Mouse (Mus musculus) megakaryocyte, embryonic 14.5 days (primary cell): ENCODE results near the gene Kif13a. TPM values are rescaled to one million over a fixed set of nuclear protein-coding genes. Genes with fewer than 3 reads are reported as not detected.
A peak's percentile ranks its signal among the peaks of the same experiment; 100 is the strongest.

Source experiments
- H3K27me3 ChIP-seq: replicated peaks from 2 replicates; pipeline ENCODE3; 2012; ENCODE audit warnings: inconsistent platforms
- H3K36me3 ChIP-seq: replicated peaks from 2 replicates; pipeline ENCODE3; 2012; ENCODE audit warnings: low read length, inconsistent platforms, mixed read lengths
- H3K4me1 ChIP-seq: 2 replicates; pipeline ENCODE4 v1.6.1; 2012; ENCODE audit warnings: inconsistent platforms
- H3K4me3 ChIP-seq: replicated peaks from 2 replicates; pipeline ENCODE3; 2012; ENCODE audit warnings: moderate library complexity, mild to moderate bottlenecking, inconsistent platforms
- H3K9me3 ChIP-seq: 2 replicates; pipeline ENCODE4 v1.6.1; 2012; ENCODE audit warnings: inconsistent platforms
- FLI1 ChIP-seq: IDR thresholded peaks from 2 replicates; pipeline ENCODE4 v1.6.1; 2012; ENCODE audit warnings: low read length, inconsistent platforms, mixed read lengths
- GATA1 ChIP-seq: IDR thresholded peaks from 3 replicates; pipeline ENCODE4 v1.6.1; 2012; ENCODE audit warnings: mixed read lengths, low read length, inconsistent platforms, borderline replicate concordance
- polyA plus RNA-seq: library from polyadenylated mRNA; stranded (reverse); fragments of >175 nt; gene quantifications from 2 replicates; pipeline ENCODE4 v1.2.3, GENCODE M21; 2012; ENCODE audit warnings: low replicate concordance; ENCODE audit not compliant: insufficient read depth

The Kif13a gene
- polyA plus RNA-seq, 1 experiment, result 4.7 TPM

GRCm38 (mm10) chr13:46801196-46801595 is 128.5 kb downstream of the Kif13a start:
- TF ChIP-seq FLI1 (no peak), GATA1 (no peak)
- Histone ChIP-seq H3K4me1 (peaks cover 7% of the 10 kb centered on the region), H3K4me3 (no peak overlapping the region), H3K27me3 (no peaks in the 10 kb centered on the region), H3K9me3 (no peaks in the 10 kb centered on the region), H3K36me3 (peaks cover 79% of the 10 kb centered on the region)

GRCm38 (mm10) chr13:46798156-46798555 is 131.5 kb downstream of the Kif13a start:
- no peaks in the 10 kb centered on the region for H3K27me3 ChIP-seq
- H3K36me3 ChIP-seq, result peaks cover 84% of the 10 kb centered on the region
- no peaks in the 10 kb centered on the region for H3K9me3 ChIP-seq
- TF ChIP-seq GATA1 (no peak), FLI1 (no peak)
- peaks cover 9% of the 10 kb centered on the region for H3K4me1 ChIP-seq
- no peak overlapping the region for H3K4me3 ChIP-seq

GRCm38 (mm10) chr13:46796381-46796780 is 133.3 kb downstream of the Kif13a start:
- Histone ChIP-seq H3K4me1 (peaks cover 17% of the 10 kb centered on the region), H3K36me3 (peaks cover 80% of the 10 kb centered on the region), H3K27me3 (no peaks in the 10 kb centered on the region), H3K9me3 (no peaks in the 10 kb centered on the region), H3K4me3 (no peak overlapping the region)
- TF ChIP-seq GATA1, result no peak
- no peak for TF ChIP-seq FLI1

GRCm38 (mm10) chr13:46793824-46794223 is 135.8 kb downstream of the Kif13a start:
- H3K4me1 ChIP-seq, result peaks cover 13% of the 10 kb centered on the region; the same call in 1 of the 2 replicates
- no peak overlapping the region for H3K4me3 ChIP-seq
- no peaks in the 10 kb centered on the region for H3K27me3 ChIP-seq
- peaks cover 78% of the 10 kb centered on the region for H3K36me3 ChIP-seq
- H3K9me3 ChIP-seq, result no peaks in the 10 kb centered on the region
- TF ChIP-seq GATA1 (no peak), FLI1 (no peak)

GRCm38 (mm10) chr13:46788452-46788851 is 141.2 kb downstream of the Kif13a start:
- no peak for TF ChIP-seq FLI1
- no peak for TF ChIP-seq GATA1
- Histone ChIP-seq H3K4me3 (no peak overlapping the region), H3K9me3 (peaks cover 6% of the 10 kb centered on the region), H3K27me3 (no peaks in the 10 kb centered on the region), H3K36me3 (peaks cover 75% of the 10 kb centered on the region), H3K4me1 (peaks cover 29% of the 10 kb centered on the region)

GRCm38 (mm10) chr13:46786836-46787235 is 142.8 kb downstream of the Kif13a start:
- Histone ChIP-seq H3K9me3 (peaks cover 6% of the 10 kb centered on the region), H3K4me3 (no peak overlapping the region), H3K4me1 (peaks cover 17% of the 10 kb centered on the region), H3K36me3 (peaks cover 75% of the 10 kb centered on the region), H3K27me3 (no peaks in the 10 kb centered on the region)
- TF ChIP-seq GATA1 (no peak), FLI1 (no peak)

- H3K36me3 ChIP-seq, result peaks cover 76% of the 10 kb centered on the region
- no peak for TF ChIP-seq GATA1
- no peak for TF ChIP-seq FLI1
- peaks cover 17% of the 10 kb centered on the region for H3K4me1 ChIP-seq
- peak overlapping the region; percentile 33 for H3K4me3 ChIP-seq
- no peaks in the 10 kb centered on the region for H3K27me3 ChIP-seq
- H3K9me3 ChIP-seq, result peaks cover 6% of the 10 kb centered on the region
Observed at GRCm38 (mm10) chr13:46786064-46786561, 143.6 kb downstream of the Kif13a start.

- peaks cover 36% of the 10 kb centered on the region for H3K4me1 ChIP-seq
- TF ChIP-seq FLI1 (no peak), GATA1 (no peak)
Observed at GRCm38 (mm10) chr13:46780379-46780778, 149.3 kb downstream of the Kif13a start.

GRCm38 (mm10) chr13:46779831-46780230 is 149.8 kb downstream of the Kif13a start:
- H3K4me3 ChIP-seq, result no peak overlapping the region
- no peak for TF ChIP-seq FLI1
- no peak for TF ChIP-seq GATA1
- H3K27me3 ChIP-seq, result no peaks in the 10 kb centered on the region
- H3K9me3 ChIP-seq, result no peaks in the 10 kb centered on the region
- H3K36me3 ChIP-seq, result peaks cover 72% of the 10 kb centered on the region
- H3K4me1 ChIP-seq, result peaks cover 42% of the 10 kb centered on the region

More at GRCm38 (mm10) chr13:46780379-46780778, 149.3 kb downstream of the Kif13a start:
- Histone ChIP-seq H3K4me3 (no peak overlapping the region), H3K9me3 (no peaks in the 10 kb centered on the region), H3K27me3 (no peaks in the 10 kb centered on the region), H3K36me3 (peaks cover 72% of the 10 kb centered on the region)

- Histone ChIP-seq H3K4me1 (peaks cover 51% of the 10 kb centered on the region), H3K36me3 (peaks cover 69% of the 10 kb centered on the region), H3K4me3 (no peak overlapping the region), H3K27me3 (no peaks in the 10 kb centered on the region), H3K9me3 (no peaks in the 10 kb centered on the region)
- TF ChIP-seq GATA1 (no peak), FLI1 (no peak)
Observed at GRCm38 (mm10) chr13:46777461-46777860, 152.2 kb downstream of the Kif13a start.
